Mouse (Mus musculus) CH12.LX (cell line): ENCODE data around the gene Gria1. TPM values are rescaled to one million over a fixed set of nuclear protein-coding genes. Genes with fewer than 3 reads are reported as not detected.
A peak's percentile ranks its signal among the peaks of the same experiment; 100 is the strongest.

ENCODE experiments used
- DNase-seq: peaks from one replicate; pipeline ENCODE4 v3.0.0-alpha.2; 2013; ENCODE audit errors: extremely low read depth
- H3K27ac ChIP-seq: 2 replicates; pipeline ENCODE4 v1.5.1; 2012; ENCODE audit warnings: low read depth, mild to moderate bottlenecking, control low read depth, moderate library complexity; ENCODE audit not compliant: insufficient read depth
- H3K27me3 ChIP-seq: replicated peaks from 2 replicates; pipeline ENCODE3; 2012; ENCODE audit warnings: inconsistent platforms
- H3K36me3 ChIP-seq, 2 experiments: replicated peaks in 1 of 2; 2 replicates each; pipeline versions ENCODE3 to v1.6.1; 2012; ENCODE audit warnings: inconsistent platforms in 1 of 2, low read length in 1 of 2, mild to moderate bottlenecking in 1 of 2, mixed read lengths in 1 of 2, moderate library complexity in 1 of 2; ENCODE audit not compliant: control insufficient read depth in 1 of 2, insufficient read depth in 1 of 2
- H3K4me1 ChIP-seq, 2 experiments: 2 replicates each; pipeline ENCODE4 v1.6.1; 2012; ENCODE audit warnings: inconsistent platforms in 1 of 2, moderate library complexity in 1 of 2; ENCODE audit not compliant: insufficient read depth in 2 of 2, control insufficient read depth in 1 of 2
- H3K4me2 ChIP-seq: 2 replicates; pipeline ENCODE4 v1.6.1; 2012; ENCODE audit warnings: low read depth, mild to moderate bottlenecking, control low read depth; ENCODE audit not compliant: poor library complexity, insufficient read depth, severe bottlenecking
- H3K4me3 ChIP-seq, 3 experiments: fragments of 150-350 bp in 1 of 3; sonication (generic) in 1 of 3; replicated peaks in 1 of 3; 2 replicates each; pipeline versions ENCODE3 to v1.5.1; 2011 to 2012; ENCODE audit warnings: low read depth in 2 of 3, low read length in 2 of 3, mild to moderate bottlenecking in 2 of 3, moderate library complexity in 2 of 3, control low read depth in 1 of 3, improper control_type of control experiment in 1 of 3, inconsistent platforms in 1 of 3, mixed read lengths in 1 of 3; ENCODE audit not compliant: poor library complexity in 1 of 3
- H3K79me2 ChIP-seq: replicated peaks from 2 replicates; pipeline ENCODE4 v1.6.1; 2012; ENCODE audit warnings: mild to moderate bottlenecking, moderate library complexity; ENCODE audit not compliant: control insufficient read depth, poor library complexity, insufficient read depth, severe bottlenecking; ENCODE audit errors: extremely low read depth
- H3K9ac ChIP-seq: 2 replicates; pipeline ENCODE4 v1.6.1; 2012; ENCODE audit warnings: low read depth, mild to moderate bottlenecking, control low read depth, moderate library complexity; ENCODE audit not compliant: insufficient read depth
- H3K9me3 ChIP-seq: replicated peaks from 2 replicates; pipeline ENCODE3; 2012; ENCODE audit warnings: low read length, inconsistent platforms, mixed read lengths
- CHD1 ChIP-seq: IDR thresholded peaks from 2 replicates; pipeline ENCODE4 v1.6.1; 2012; ENCODE audit warnings: low read depth, low read length, improper control_type of control experiment, inconsistent platforms
- ELF1 ChIP-seq: IDR thresholded peaks from 2 replicates; pipeline ENCODE4 v1.6.1; 2014; ENCODE audit warnings: low read depth, mild to moderate bottlenecking, inconsistent platforms, low read length, improper control_type of control experiment
- EP300 ChIP-seq: IDR thresholded peaks from 2 replicates; pipeline ENCODE4 v1.6.1; 2011; ENCODE audit warnings: low read length, improper control_type of control experiment
- ETS1 ChIP-seq: conservative IDR thresholded peaks from 2 replicates; pipeline ENCODE4 v1.6.1; 2012; ENCODE audit warnings: low read depth, mild to moderate bottlenecking, inconsistent platforms, low read length, improper control_type of control experiment, moderate library complexity
- HCFC1 ChIP-seq: IDR thresholded peaks from 2 replicates; pipeline ENCODE4 v1.6.1; 2012; ENCODE audit warnings: low read depth, mild to moderate bottlenecking, inconsistent platforms, low read length, improper control_type of control experiment
- IRF4 ChIP-seq: IDR thresholded peaks from 2 replicates; pipeline ENCODE4 v1.6.1; 2014; ENCODE audit warnings: low read depth, mild to moderate bottlenecking, inconsistent platforms, low read length, improper control_type of control experiment
- JUND ChIP-seq: conservative IDR thresholded peaks from 2 replicates; pipeline ENCODE4 v1.6.1; 2011; ENCODE audit warnings: low read depth, low read length, improper control_type of control experiment
- MAFK ChIP-seq: IDR thresholded peaks from 2 replicates; pipeline ENCODE4 v1.6.1; 2011; ENCODE audit warnings: low read length, improper control_type of control experiment; ENCODE audit not compliant: insufficient replicate concordance
- MAX ChIP-seq: IDR thresholded peaks from 2 replicates; pipeline ENCODE4 v1.6.1; 2011; ENCODE audit warnings: low read length, improper control_type of control experiment
- MEF2A ChIP-seq: IDR thresholded peaks from 2 replicates; pipeline ENCODE4 v1.6.1; 2014; ENCODE audit warnings: low read depth, mild to moderate bottlenecking, inconsistent platforms, low read length, improper control_type of control experiment, borderline replicate concordance
- MXI1 ChIP-seq: IDR thresholded peaks from 2 replicates; pipeline ENCODE4 v1.6.1; 2011; ENCODE audit warnings: mild to moderate bottlenecking, low read depth, low read length, improper control_type of control experiment
- MYC ChIP-seq: IDR thresholded peaks from 2 replicates; pipeline ENCODE4 v1.6.1; 2011; ENCODE audit warnings: low read depth, mild to moderate bottlenecking, improper control_type of control experiment, low read length
- NELFE ChIP-seq: IDR thresholded peaks from 2 replicates; pipeline ENCODE4 v1.6.1; 2011; ENCODE audit warnings: low read depth, low read length, improper control_type of control experiment
- POLR2AphosphoS2 ChIP-seq: IDR thresholded peaks from 2 replicates; pipeline ENCODE4 v1.6.1; 2011; ENCODE audit warnings: low read depth, low read length, improper control_type of control experiment
- RAD21 ChIP-seq: IDR thresholded peaks from 2 replicates; pipeline ENCODE4 v1.6.1; 2011; ENCODE audit warnings: low read depth, mild to moderate bottlenecking, low read length, improper control_type of control experiment, moderate library complexity
- RCOR1 ChIP-seq: conservative IDR thresholded peaks from 2 replicates; pipeline ENCODE4 v1.6.1; 2012; ENCODE audit warnings: low read depth, mild to moderate bottlenecking, inconsistent platforms, low read length, improper control_type of control experiment
- SIN3A ChIP-seq: IDR thresholded peaks from 2 replicates; pipeline ENCODE4 v1.6.1; 2012; ENCODE audit warnings: low read length, improper control_type of control experiment, inconsistent platforms
- TBP ChIP-seq: conservative IDR thresholded peaks from 2 replicates; pipeline ENCODE4 v1.6.1; 2011; ENCODE audit warnings: low read depth, low read length, improper control_type of control experiment
- TCF12 ChIP-seq: IDR thresholded peaks from 2 replicates; pipeline ENCODE4 v1.6.1; 2014; ENCODE audit warnings: low read depth, mild to moderate bottlenecking, inconsistent platforms, low read length, improper control_type of control experiment
- UBTF ChIP-seq: IDR thresholded peaks from 2 replicates; pipeline ENCODE4 v1.6.1; 2012; ENCODE audit warnings: low read depth, mild to moderate bottlenecking, inconsistent platforms, low read length, improper control_type of control experiment, moderate library complexity
- USF1 ChIP-seq: IDR thresholded peaks from 2 replicates; pipeline ENCODE4 v1.6.1; 2014; ENCODE audit warnings: low read depth, mild to moderate bottlenecking, inconsistent platforms, low read length, improper control_type of control experiment
- USF2 ChIP-seq: conservative IDR thresholded peaks from 2 replicates; pipeline ENCODE4 v1.6.1; 2011; ENCODE audit warnings: low read depth, low read length, improper control_type of control experiment
- ZKSCAN1 ChIP-seq: IDR thresholded peaks from 2 replicates; pipeline ENCODE4 v1.6.1; 2012; ENCODE audit warnings: low read depth, inconsistent platforms, low read length, improper control_type of control experiment, borderline replicate concordance
- ZMIZ1 ChIP-seq: IDR thresholded peaks from 2 replicates; pipeline ENCODE4 v1.6.1; 2012; ENCODE audit warnings: low read depth, mild to moderate bottlenecking, inconsistent platforms, low read length, improper control_type of control experiment
- ZNF384 ChIP-seq: IDR thresholded peaks from 2 replicates; pipeline ENCODE4 v1.6.1; 2012; ENCODE audit warnings: low read depth, low read length, improper control_type of control experiment, inconsistent platforms
- dilution Hi-C: fragments of 300-500 bp; cut with MboI; formaldehyde crosslinking; loops from 2 replicates; pipeline ENCODE4 v1.14.3; 2020; ENCODE audit warnings: low sequenced_read_pairs; ENCODE audit not compliant: extremely low pct_unique_long_range_greater_than_20kb, extremely low pct_ligation_motif_present
- in situ Hi-C: fragments of 300-500 bp; cut with MboI; formaldehyde crosslinking; loops from 3 replicates; pipeline ENCODE4 v1.14.3; 2019; ENCODE audit warnings: low sequenced_read_pairs, low pct_ligation_motif_present, low pct_unique_long_range_greater_than_20kb, mixed read lengths
- polyA plus RNA-seq: library from polyadenylated mRNA; unstranded; fragments of >175 nt; gene quantifications from 2 replicates; pipeline ENCODE4 v1.2.1, GENCODE M21; 2012; ENCODE audit warnings: low read depth; ENCODE audit not compliant: insufficient read length
- total RNA-seq, 2 experiments: library from RNA; depleted of rRNA; stranded (reverse); fragments of 300-350 nt in 1 of 2; fragments of >200 nt in 1 of 2; gene quantifications; 2 replicates each; pipeline ENCODE4 v1.2.3; 2012 to 2014

The Gria1 gene
- total and polyA plus RNA-seq, 3 experiments: under 0.01 to 0.49 (median 0.05) TPM

DNA sequence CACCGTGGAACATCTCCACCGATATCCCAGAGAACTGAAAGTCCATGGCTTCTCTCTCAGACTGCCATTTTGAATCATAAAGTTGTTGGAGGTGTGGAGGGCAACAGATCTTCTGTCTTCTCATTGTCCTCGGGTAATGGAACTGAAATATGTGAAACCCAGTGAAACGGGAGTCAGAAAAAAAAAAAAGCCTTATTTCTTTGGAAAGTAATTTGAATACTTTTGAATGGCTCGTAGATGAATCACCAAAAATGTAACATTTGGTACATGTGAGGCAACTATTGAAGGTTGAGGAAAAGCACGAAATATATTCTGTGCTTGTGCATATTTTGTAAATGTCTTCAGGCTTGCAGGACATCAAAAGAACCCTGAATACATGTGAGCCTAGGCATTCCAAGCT, 151.7 kb downstream of the Gria1 start:
- H3K36me3 ChIP-seq: no peaks in the 10 kb centered on the region
- H3K4me2 ChIP-seq: no peak overlapping the region
- in situ Hi-C loops (no loop called here), dilution Hi-C loops (no loop called here)
- H3K27me3 ChIP-seq: no peaks in the 10 kb centered on the region
- H3K9ac ChIP-seq: no peak overlapping the region
- H3K4me1 ChIP-seq: peaks cover 0 to 23% of the 10 kb centered on the region in 2 experiments; a peak in 2 of 4 replicates
- H3K27ac ChIP-seq: no peak overlapping the region
- no peaks in the 10 kb centered on the region for H3K79me2 ChIP-seq
- H3K9me3 ChIP-seq: no peaks in the 10 kb centered on the region
- TF ChIP-seq POLR2AphosphoS2: no peak
- TF ChIP-seq USF1: no peak
- TF ChIP-seq TCF12: no peak
- TF ChIP-seq EP300: no peak
- TF ChIP-seq MAX: no peak
- no peak for TF ChIP-seq ETS1
- TF ChIP-seq JUND: no peak
- no peak for TF ChIP-seq RCOR1
- no peak for TF ChIP-seq ZNF384
- no peak for TF ChIP-seq MEF2A
- no peak for TF ChIP-seq HCFC1
- TF ChIP-seq RAD21: no peak
- no peak for TF ChIP-seq ZKSCAN1
- no peak for TF ChIP-seq TBP
- TF ChIP-seq MXI1: no peak
- TF ChIP-seq NELFE: no peak
- no peak for TF ChIP-seq ZMIZ1
- no peak for DNase-seq
- no peak overlapping the region for H3K4me3 ChIP-seq

DNA sequence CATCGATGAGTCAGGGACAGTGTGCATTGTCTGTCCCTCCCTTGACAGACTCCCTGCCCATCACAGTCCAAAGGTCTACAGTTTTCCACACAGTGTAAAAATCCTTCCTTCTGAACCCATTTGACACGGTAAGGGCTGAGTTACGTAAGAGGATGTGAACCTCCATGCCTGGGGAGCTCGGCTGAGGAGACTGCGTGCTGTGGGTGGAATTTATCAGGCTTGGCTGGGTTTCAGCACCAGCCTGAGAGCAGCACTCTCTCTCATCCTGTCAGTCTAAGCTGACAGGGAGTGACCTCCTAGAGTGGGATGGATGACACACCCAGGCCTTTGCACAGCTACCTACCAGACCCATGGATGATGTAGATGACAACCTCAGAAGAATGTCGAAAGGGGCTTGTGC, 158.9 kb downstream of the Gria1 start:
- DNase-seq: peak; percentile 17
- Histone ChIP-seq H3K4me3 (no peak overlapping the region), H3K4me2 (no peak overlapping the region), H3K27ac (no peak overlapping the region), H3K9ac (no peak overlapping the region), H3K9me3 (no peaks in the 10 kb centered on the region), H3K36me3 (no peaks in the 10 kb centered on the region), H3K27me3 (no peaks in the 10 kb centered on the region), H3K4me1 (peaks cover 0 to 18% of the 10 kb centered on the region in 2 experiments; a peak in 2 of 4 replicates), H3K79me2 (no peaks in the 10 kb centered on the region)
- in situ Hi-C loops: no loop called here
- dilution Hi-C loops: no loop called here
- TF ChIP-seq MAFK (no peak), MEF2A (no peak), IRF4 (no peak), CHD1 (no peak), ELF1 (no peak), USF2 (no peak), SIN3A (no peak), UBTF (no peak), MYC (no peak)
